Mouse (Mus musculus) intestine, embryonic 14.5 days (tissue): ENCODE results near the gene C3. TPM values are rescaled to one million over a fixed set of nuclear protein-coding genes. Genes with fewer than 3 reads are reported as not detected.

Experiments used
- ATAC-seq: fragments of 200-750 bp; cut with Nextera tagmentation; replicated peaks from 2 replicates; pipeline ENCODE4 v1.8.0; 2017; ENCODE audit warnings: low read depth, moderate number of reproducible peaks, moderate TSS enrichment, moderate library complexity; ENCODE audit not compliant: low FRiP score, low TSS enrichment
- DNase-seq: peaks from one replicate; pipeline ENCODE4 v3.0.0-alpha.2; 2018; ENCODE audit warnings: low spot score
- H3K27ac ChIP-seq: fragments of 300-500 bp; sonication (generic); 2 replicates; pipeline ENCODE4 v1.5.1; 2014; ENCODE audit warnings: low read depth, mild to moderate bottlenecking, control low read depth
- H3K27me3 ChIP-seq: fragments of 300-500 bp; sonication (generic); replicated peaks from 2 replicates; pipeline ENCODE4 v1.6.1; 2014; ENCODE audit warnings: low read length, control low read depth; ENCODE audit not compliant: control insufficient read depth, insufficient read depth
- H3K36me3 ChIP-seq: fragments of 300-500 bp; sonication (generic); 2 replicates; pipeline ENCODE4 v1.6.1; 2014; ENCODE audit warnings: low read length, control low read depth; ENCODE audit not compliant: control insufficient read depth, insufficient read depth
- H3K4me1 ChIP-seq: fragments of 300-500 bp; sonication (generic); replicated peaks from 2 replicates; pipeline ENCODE4 v1.6.1; 2014; ENCODE audit warnings: low read length, control low read depth, mixed read lengths; ENCODE audit not compliant: control insufficient read depth, insufficient read depth
- H3K4me2 ChIP-seq: fragments of 300-500 bp; sonication (generic); 2 replicates; pipeline ENCODE4 v1.6.1; 2014; ENCODE audit warnings: low read length
- H3K4me3 ChIP-seq: fragments of 300-500 bp; sonication (generic); 2 replicates; pipeline ENCODE4 v1.5.1; 2014; ENCODE audit warnings: low read depth, low read length, control low read depth, mixed read lengths
- H3K9ac ChIP-seq: fragments of 300-500 bp; sonication (generic); 2 replicates; pipeline ENCODE4 v1.6.1; 2014; ENCODE audit warnings: mild to moderate bottlenecking, low read length
- H3K9me3 ChIP-seq: fragments of 300-500 bp; sonication (generic); 2 replicates; pipeline ENCODE4 v1.6.1; 2016; ENCODE audit warnings: low read length, control low read depth; ENCODE audit not compliant: control insufficient read depth
- WGBS: fragments of 180-500 bp; shearing (Covaris S2); extraction: QIAGEN DNeasy Blood & Tissue Kit; methylation state at CpG from one replicate; pipeline ENCODE4 v1.1.7; 2014; 5-methylcytosine and 5-hydroxymethylcytosine counted together
- polyA plus RNA-seq: library from polyadenylated mRNA; unstranded; fragments of >200 nt; fragmentation: Nextera tagmentation; extraction: Ambion mirVana; gene quantifications from 2 replicates; pipeline ENCODE4 v1.2.1, GENCODE M21; 2014

Gene C3
- polyA plus RNA-seq, 1 experiment from 2014 or later = 0.66 TPM

- WGBS = under 1% methylated on average over 45 of the region's 46 CpGs
- no peaks in the 10 kb centered on the region for H3K27me3 ChIP-seq
- H3K9ac ChIP-seq = peak overlapping the region; percentile 72
- no peaks in the 10 kb centered on the region for H3K9me3 ChIP-seq
- DNase-seq = peak; percentile 94
- ATAC-seq = peak; percentile 89
- H3K4me1 ChIP-seq = peaks cover 5% of the 10 kb centered on the region; the same call in 1 of the 2 replicates
- H3K4me2 ChIP-seq = peak overlapping the region; percentile 92
- H3K4me3 ChIP-seq = peak overlapping the region; percentile 81
- peaks cover 21% of the 10 kb centered on the region for H3K36me3 ChIP-seq
- H3K27ac ChIP-seq = peak overlapping the region; percentile 95
These were observed 19.7 kb upstream of the C3 start for GRCm38 (mm10) chr17:57247393-57248200.

- no peak for DNase-seq
These were observed 18.9 kb upstream of the C3 start for GRCm38 (mm10) chr17:57246663-57247392.

GRCm38 (mm10) chr17:57245311-57245929 lies 17.5 kb upstream of the C3 start:
- 88% methylated on average over 10 of the region's 10 CpGs for WGBS
- H3K4me1 ChIP-seq = peaks cover 5% of the 10 kb centered on the region; the same call in 1 of the 2 replicates
- DNase-seq = no peak
- no peak overlapping the region for H3K27ac ChIP-seq
- H3K9me3 ChIP-seq = no peaks in the 10 kb centered on the region
- no peaks in the 10 kb centered on the region for H3K27me3 ChIP-seq
- no peak overlapping the region for H3K9ac ChIP-seq
- H3K36me3 ChIP-seq = peaks cover 31% of the 10 kb centered on the region
- H3K4me2 ChIP-seq = no peak overlapping the region
- no peak for ATAC-seq
- no peak overlapping the region for H3K4me3 ChIP-seq

More at GRCm38 (mm10) chr17:57246663-57247392, 18.9 kb upstream of the C3 start:
- peaks cover 5% of the 10 kb centered on the region; the same call in 1 of the 2 replicates for H3K4me1 ChIP-seq
- H3K27me3 ChIP-seq = no peaks in the 10 kb centered on the region
- 4% methylated on average over 18 of the region's 18 CpGs for WGBS
- H3K27ac ChIP-seq = peak overlapping the region; percentile 95
- peak overlapping the region; percentile 68 for H3K4me2 ChIP-seq
- peak overlapping the region; percentile 72 for H3K9ac ChIP-seq
- H3K9me3 ChIP-seq = no peaks in the 10 kb centered on the region
- peaks cover 28% of the 10 kb centered on the region for H3K36me3 ChIP-seq
- H3K4me3 ChIP-seq = peak overlapping the region; percentile 69
- ATAC-seq = no peak

GRCm38 (mm10) chr17:57243650-57244370 lies 15.9 kb upstream of the C3 start:
- ATAC-seq = no peak
- 75% methylated on average over 10 of the region's 10 CpGs for WGBS

GRCm38 (mm10) chr17:57237181-57237580 lies 9.2 kb upstream of the C3 start:
- no peak for ATAC-seq
- no peak overlapping the region for H3K9ac ChIP-seq

More at GRCm38 (mm10) chr17:57243650-57244370, 15.9 kb upstream of the C3 start:
- no peaks in the 10 kb centered on the region for H3K9me3 ChIP-seq
- peaks cover 31% of the 10 kb centered on the region for H3K36me3 ChIP-seq
- H3K9ac ChIP-seq = no peak overlapping the region
- no peak overlapping the region for H3K4me2 ChIP-seq
- H3K27me3 ChIP-seq = no peaks in the 10 kb centered on the region
- no peak overlapping the region for H3K4me3 ChIP-seq
- DNase-seq = no peak
- H3K27ac ChIP-seq = no peak overlapping the region
- H3K4me1 ChIP-seq = peaks cover 4% of the 10 kb centered on the region; the same call in 1 of the 2 replicates

GRCm38 (mm10) chr17:57235803-57236202 lies 7.9 kb upstream of the C3 start:
- no peak overlapping the region for H3K4me2 ChIP-seq
- no peak overlapping the region for H3K27ac ChIP-seq
- no peaks in the 10 kb centered on the region for H3K27me3 ChIP-seq
- no peaks in the 10 kb centered on the region for H3K9me3 ChIP-seq
- H3K36me3 ChIP-seq = peaks cover 37% of the 10 kb centered on the region
- no peak overlapping the region for H3K4me3 ChIP-seq
- no peak for ATAC-seq
- no peak for DNase-seq
- H3K4me1 ChIP-seq = 0 out of 2 replicates have a peak, but pooled peaks cover 8% of the 10 kb centered on the region
- 91% methylated on average over 5 of the region's 5 CpGs for WGBS
- no peak overlapping the region for H3K9ac ChIP-seq

More at GRCm38 (mm10) chr17:57237181-57237580, 9.2 kb upstream of the C3 start:
- Histone ChIP-seq H3K4me2 (no peak overlapping the region), H3K27me3 (no peaks in the 10 kb centered on the region), H3K4me1 (0 out of 2 replicates have a peak, but pooled peaks cover 5% of the 10 kb centered on the region), H3K4me3 (no peak overlapping the region), H3K36me3 (peaks cover 44% of the 10 kb centered on the region), H3K9me3 (no peaks in the 10 kb centered on the region), H3K27ac (no peak overlapping the region)
- 91% methylated on average over 9 of the region's 9 CpGs for WGBS
- DNase-seq = no peak

- Histone ChIP-seq H3K9me3 (no peaks in the 10 kb centered on the region), H3K4me2 (peak overlapping the region; percentile 8; the same call in 1 of the 2 replicates), H3K9ac (no peak overlapping the region), H3K27me3 (no peaks in the 10 kb centered on the region), H3K36me3 (peaks cover 37% of the 10 kb centered on the region), H3K4me1 (0 out of 2 replicates have a peak, but pooled peaks cover 8% of the 10 kb centered on the region), H3K4me3 (no peak overlapping the region), H3K27ac (no peak overlapping the region)
- 66% methylated on average over 12 of the region's 12 CpGs for WGBS
- DNase-seq (no peak), ATAC-seq (peak; percentile 48)
These were observed 6.5 kb upstream of the C3 start for GRCm38 (mm10) chr17:57234254-57234928.
